Mouse (Mus musculus) frontal cortex, postnatal 36 days (tissue): ENCODE measurements around the gene Dazap2.

Experiments used
- DNase-seq, 2 experiments: peaks; one replicate each; pipeline ENCODE4 v3.0.0; 2022; ENCODE audit warnings: low spot score in 2 of 2

Dazap2 gene

GRCm38 (mm10) chr15:100611951-100612350, 3.2 kb upstream of the Dazap2 start:
- DNase-seq, result no peak

GRCm38 (mm10) chr15:100612432-100612831, 2.7 kb upstream of the Dazap2 start:
- no peak for DNase-seq

- peak; percentile 74 to 78 for DNase-seq
Measured at GRCm38 (mm10) chr15:100613584-100613983, 1.6 kb upstream of the Dazap2 start.

GRCm38 (mm10) chr15:100614218-100614995, 742 bp upstream of the Dazap2 start:
- DNase-seq, result no peak

DNA sequence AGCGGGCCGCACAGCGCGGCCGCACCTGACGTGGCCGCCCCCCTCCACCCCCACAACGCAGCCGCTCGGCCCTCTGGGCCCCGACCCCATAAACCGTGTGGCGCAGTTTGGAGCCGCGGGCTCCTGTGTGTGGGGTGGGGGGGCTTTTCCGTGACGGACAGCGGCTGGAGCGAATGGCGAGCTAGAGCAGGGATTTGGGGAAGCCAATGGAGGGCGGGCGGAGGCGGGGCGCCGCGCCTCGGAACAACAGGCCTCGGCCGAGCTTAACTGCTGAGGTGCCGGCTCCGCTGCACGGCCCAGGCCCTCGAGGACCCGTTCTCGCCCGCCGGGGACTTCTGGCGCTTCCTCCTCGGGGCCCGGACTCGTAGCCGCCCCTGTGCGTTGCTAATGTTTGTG, 674 bp downstream of the Dazap2 start:
- DNase-seq, result peak; percentile 82 to 83

DNA sequence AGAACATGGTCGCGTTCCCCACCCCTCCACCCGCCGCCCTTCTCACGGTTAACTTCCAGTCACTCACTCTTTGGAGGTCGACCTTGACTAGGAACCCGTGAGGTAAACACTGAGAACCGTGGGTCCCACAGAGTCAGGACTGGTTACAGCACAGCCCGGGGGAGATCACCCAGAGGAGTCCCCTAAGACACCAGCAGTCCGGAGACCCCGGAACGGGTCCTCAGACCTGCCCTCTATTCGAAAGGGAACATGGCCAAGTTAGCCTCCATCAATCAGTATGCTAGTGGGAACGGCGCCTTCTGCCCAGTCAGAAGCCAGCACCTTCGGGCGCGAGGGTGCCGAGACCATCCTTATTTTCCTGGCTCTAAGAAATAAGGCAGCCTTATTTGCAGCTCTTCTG, 1.1 kb downstream of the Dazap2 start:
- DNase-seq, result peak in 1 of 2 experiments; percentile 17

DNA sequence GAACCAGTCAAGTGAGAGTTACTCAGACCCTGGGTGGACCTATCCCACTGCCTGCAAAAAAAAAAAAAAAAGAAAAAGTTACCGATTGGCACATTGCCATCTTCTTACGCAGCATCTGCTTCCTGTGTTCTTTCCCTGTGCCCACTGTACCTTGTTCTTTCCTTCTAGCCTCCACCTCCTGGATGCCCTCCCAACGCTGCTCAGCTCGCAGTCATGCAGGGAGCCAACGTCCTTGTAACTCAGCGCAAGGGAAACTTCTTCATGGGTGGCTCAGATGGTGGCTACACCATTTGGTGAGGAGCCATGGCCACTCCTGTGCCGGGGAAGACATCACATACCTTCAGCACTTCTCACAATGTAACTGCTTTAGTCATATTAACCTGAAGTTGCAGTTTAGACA, 4.1 kb downstream of the Dazap2 start:
- no peak for DNase-seq

DNA sequence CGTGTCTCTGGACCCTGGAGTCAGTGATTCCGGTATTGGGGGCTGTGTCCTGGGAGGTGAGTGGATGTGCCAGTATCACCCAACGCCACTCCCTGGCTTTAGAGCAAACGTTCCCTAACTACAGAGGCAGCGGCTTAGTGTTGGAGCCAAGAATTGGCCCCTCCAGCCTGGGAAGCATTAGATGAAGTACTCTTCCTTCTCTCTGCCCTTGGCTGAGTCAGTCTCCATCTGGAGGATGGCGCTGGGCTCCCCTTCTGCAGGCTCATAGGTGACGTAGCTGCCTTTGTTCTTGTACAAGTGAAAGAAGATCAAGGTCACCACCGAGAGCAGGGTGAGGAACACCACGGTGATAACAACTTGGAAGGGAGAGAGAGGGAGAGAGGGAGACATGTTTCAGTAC, 6.5 kb downstream of the Dazap2 start:
- peak in 1 of 2 experiments; percentile 23 for DNase-seq

DNA sequence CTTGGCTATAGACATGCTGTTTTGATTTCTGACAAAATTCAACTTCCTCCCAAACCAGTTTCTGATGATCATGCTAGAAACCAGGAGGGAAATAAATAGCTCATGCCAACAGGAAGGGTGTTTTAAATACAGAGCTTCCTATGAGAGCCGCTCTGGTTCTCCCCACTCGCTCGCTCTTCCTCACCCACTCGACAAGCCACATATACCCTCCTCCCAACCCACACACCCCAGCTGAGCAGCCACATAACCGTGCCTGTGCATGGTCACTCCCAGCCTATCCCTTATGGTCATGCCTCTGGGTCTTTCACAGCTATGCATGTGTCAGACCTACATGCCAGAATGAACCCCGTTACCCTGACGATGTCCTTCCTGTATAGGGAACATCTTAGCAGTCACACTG, 7.0 kb downstream of the Dazap2 start:
- peak; percentile 54 to 62 for DNase-seq

DNA sequence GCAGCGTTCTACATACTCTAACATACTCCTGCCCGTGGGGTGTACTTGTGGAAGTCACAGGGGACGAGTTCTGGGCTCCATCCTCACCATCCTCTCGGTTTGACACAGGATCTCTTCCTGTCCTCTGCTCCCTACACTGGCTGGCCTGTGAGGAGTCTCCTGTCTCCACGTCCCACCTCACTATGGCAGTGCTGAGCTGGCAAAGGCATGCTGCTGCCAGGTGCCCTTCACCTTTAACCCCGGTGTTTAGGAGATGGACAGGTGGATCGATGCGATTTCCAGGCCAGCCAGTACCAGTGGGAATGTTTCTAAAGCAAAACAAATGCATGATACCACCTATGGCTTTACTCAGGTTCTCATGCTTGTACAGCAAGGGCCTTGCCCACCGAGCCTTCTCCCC, 8.6 kb downstream of the Dazap2 start:
- DNase-seq, result no peak

- no peak for DNase-seq
Measured at GRCm38 (mm10) chr15:100624435-100624834, 9.3 kb downstream of the Dazap2 start.

DNA sequence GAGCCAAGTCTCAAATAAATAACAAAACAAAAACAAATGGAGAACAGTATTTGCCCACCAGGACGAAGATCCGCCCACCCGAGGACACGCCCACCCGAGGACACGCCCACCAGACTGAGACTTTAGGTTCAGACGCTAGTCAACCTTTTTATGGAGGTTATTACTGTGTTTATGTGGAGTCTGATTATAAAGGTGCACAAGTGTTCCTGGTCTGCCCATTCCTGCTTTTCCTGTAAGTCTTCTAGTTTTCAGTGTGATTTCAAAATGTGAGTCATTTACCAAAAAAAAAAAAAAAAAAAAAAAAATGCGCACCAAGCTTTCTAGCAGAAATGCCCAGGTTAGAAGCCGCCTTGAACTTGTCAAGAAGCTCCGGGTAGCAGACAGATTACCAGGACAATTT, 12.1 kb downstream of the Dazap2 start:
- no peak for DNase-seq

GRCm38 (mm10) chr15:100627774-100628370, 12.7 kb downstream of the Dazap2 start:
- DNase-seq, result no peak

- DNase-seq, result no peak
Measured at GRCm38 (mm10) chr15:100628797-100629196, 13.6 kb downstream of the Dazap2 start.

- DNase-seq, result no peak
Measured at GRCm38 (mm10) chr15:100630126-100630525, 15.0 kb downstream of the Dazap2 start.

DNA sequence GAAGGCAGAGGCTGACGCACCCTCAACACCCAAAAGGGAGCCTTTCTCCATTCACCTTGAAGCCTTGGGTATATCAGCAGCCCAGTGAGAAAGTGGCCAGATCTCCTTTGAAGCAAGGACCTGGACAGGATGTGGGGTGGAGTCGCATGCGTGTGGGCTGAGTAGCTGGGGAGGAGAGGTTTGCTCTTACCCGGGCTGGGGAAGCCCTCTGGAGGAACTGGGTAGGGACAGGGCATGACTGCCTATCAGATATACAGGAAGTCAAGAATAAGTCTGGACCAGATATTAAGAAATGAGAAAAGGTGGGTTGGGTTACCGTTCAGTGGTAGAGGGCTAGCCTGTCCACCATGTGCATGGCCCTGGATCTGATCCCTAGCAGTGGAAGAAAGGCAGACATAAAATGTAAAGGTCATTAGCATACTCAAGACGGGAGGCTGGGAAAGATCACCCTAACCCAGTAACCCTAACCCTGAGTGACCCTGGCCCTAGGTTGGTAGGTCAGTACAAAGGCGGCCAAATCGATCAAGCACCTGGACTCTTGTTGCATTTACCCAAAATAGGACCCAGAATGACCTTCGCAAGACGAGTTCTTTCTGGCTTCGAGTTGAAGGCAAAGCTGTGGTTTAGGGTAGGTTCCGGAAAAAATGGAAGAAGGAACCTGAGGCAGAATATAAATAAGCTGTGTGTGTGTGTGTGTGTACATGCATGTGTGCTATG, 16.5 kb downstream of the Dazap2 start:
- DNase-seq, result no peak

DNA sequence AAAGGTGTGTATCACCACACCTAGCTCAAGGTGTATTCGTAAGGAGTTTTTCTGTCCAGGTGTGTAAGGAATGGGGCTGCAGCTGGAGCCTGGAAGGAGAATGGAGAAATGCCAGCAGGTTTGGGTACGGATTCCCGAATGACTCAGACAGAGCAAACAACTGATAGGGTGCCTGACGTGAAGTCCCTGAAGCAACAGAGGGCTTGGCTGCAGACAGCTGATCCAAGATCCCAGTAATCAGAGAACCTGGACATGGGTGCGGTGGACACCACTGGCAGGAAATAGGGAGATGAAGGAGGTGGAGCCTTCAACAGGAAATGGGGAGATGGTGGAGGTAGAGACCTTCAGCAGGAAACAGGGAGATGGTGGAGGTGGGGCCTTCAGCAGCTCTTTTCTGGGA, 17.2 kb downstream of the Dazap2 start:
- DNase-seq, result no peak

GRCm38 (mm10) chr15:100633341-100633740, 18.2 kb downstream of the Dazap2 start:
- no peak for DNase-seq

DNA sequence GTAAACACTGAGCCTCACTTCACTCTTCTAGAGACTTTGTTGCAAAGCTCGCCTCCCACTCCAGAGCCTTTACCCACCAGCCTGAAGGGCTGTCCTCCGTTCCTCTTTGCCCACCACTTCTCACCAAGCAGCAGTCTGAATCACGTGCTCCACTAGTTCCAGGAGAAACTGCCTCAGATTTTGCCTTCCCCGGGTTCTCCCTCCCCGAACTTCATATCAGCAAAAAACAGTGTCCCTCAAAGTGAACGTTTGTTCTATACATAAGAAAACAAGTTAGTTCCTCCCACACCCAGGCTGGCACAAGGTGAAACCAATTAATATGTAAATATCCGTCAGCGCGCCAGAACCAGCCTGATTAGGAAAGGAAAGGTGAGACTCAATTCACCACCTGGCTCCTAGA, 20.1 kb downstream of the Dazap2 start:
- no peak for DNase-seq

GRCm38 (mm10) chr15:100635851-100636645, 20.9 kb downstream of the Dazap2 start:
- no peak for DNase-seq

- no peak for DNase-seq
Measured at GRCm38 (mm10) chr15:100636700-100637501, 21.8 kb downstream of the Dazap2 start, which contains the start of gene Smagp. Smagp (minus strand) TSS chr15:100636940.
